Mouse (Mus musculus) heart, embryonic 11.5 days (tissue): ENCODE measurements around the gene Myof. TPM values are rescaled to one million over a fixed set of nuclear protein-coding genes. Genes with fewer than 3 reads are reported as not detected.
A peak's percentile ranks its signal among the peaks of the same experiment; 100 is the strongest.

Source experiments
- ATAC-seq: fragments of 200-750 bp; cut with Nextera tagmentation; replicated peaks from 2 replicates; pipeline ENCODE4 v1.8.0; 2017; ENCODE audit warnings: moderate library complexity; ENCODE audit not compliant: insufficient number of reproducible peaks, low FRiP score, low TSS enrichment
- H3K27ac ChIP-seq: fragments of 300-500 bp; sonication (generic); 2 replicates; pipeline ENCODE4 v1.5.1; 2014; ENCODE audit warnings: mild to moderate bottlenecking, low read depth, low read length
- H3K27me3 ChIP-seq: fragments of 300-500 bp; sonication (generic); 2 replicates; pipeline ENCODE4 v1.6.1; 2014; ENCODE audit warnings: mild to moderate bottlenecking, low read length, mixed read lengths; ENCODE audit not compliant: control insufficient read depth, insufficient read depth
- H3K36me3 ChIP-seq: fragments of 300-500 bp; sonication (generic); 2 replicates; pipeline ENCODE4 v1.6.1; 2014; ENCODE audit warnings: mild to moderate bottlenecking, low read length, moderate library complexity, mixed read lengths; ENCODE audit not compliant: control insufficient read depth, insufficient read depth
- H3K4me1 ChIP-seq: fragments of 300-500 bp; sonication (generic); 2 replicates; pipeline ENCODE4 v1.6.1; 2014; ENCODE audit warnings: low read length; ENCODE audit not compliant: control insufficient read depth, insufficient read depth
- H3K4me2 ChIP-seq: fragments of 300-500 bp; sonication (generic); 2 replicates; pipeline ENCODE4 v1.6.1; 2014; ENCODE audit warnings: mild to moderate bottlenecking, moderate library complexity
- H3K4me3 ChIP-seq: fragments of 300-500 bp; sonication (generic); 2 replicates; pipeline ENCODE4 v1.5.1; 2014; ENCODE audit warnings: low read depth, low read length
- H3K9ac ChIP-seq: fragments of 300-500 bp; sonication (generic); 2 replicates; pipeline ENCODE4 v1.6.1; 2014; ENCODE audit warnings: mild to moderate bottlenecking, low read depth, low read length, moderate library complexity
- H3K9me3 ChIP-seq: fragments of 300-500 bp; sonication (generic); replicated peaks from 2 replicates; pipeline ENCODE4 v1.6.1; 2016; ENCODE audit warnings: low read length; ENCODE audit not compliant: control insufficient read depth
- WGBS: fragments of 180-500 bp; shearing (Covaris S2); extraction: QIAGEN DNeasy Blood & Tissue Kit; methylation state at CpG from one replicate; pipeline ENCODE4 v1.1.7; 2014; ENCODE audit not compliant: insufficient replicate concordance; 5-methylcytosine and 5-hydroxymethylcytosine counted together
- polyA plus RNA-seq: library from polyadenylated mRNA; unstranded; fragments of >200 nt; fragmentation: Nextera tagmentation; extraction: Ambion mirVana; gene quantifications from 2 replicates; pipeline ENCODE4 v1.2.1, GENCODE M21; 2014

Gene Myof
- 7.4 and 8.5 TPM in 2 replicates for polyA plus RNA-seq

DNA sequence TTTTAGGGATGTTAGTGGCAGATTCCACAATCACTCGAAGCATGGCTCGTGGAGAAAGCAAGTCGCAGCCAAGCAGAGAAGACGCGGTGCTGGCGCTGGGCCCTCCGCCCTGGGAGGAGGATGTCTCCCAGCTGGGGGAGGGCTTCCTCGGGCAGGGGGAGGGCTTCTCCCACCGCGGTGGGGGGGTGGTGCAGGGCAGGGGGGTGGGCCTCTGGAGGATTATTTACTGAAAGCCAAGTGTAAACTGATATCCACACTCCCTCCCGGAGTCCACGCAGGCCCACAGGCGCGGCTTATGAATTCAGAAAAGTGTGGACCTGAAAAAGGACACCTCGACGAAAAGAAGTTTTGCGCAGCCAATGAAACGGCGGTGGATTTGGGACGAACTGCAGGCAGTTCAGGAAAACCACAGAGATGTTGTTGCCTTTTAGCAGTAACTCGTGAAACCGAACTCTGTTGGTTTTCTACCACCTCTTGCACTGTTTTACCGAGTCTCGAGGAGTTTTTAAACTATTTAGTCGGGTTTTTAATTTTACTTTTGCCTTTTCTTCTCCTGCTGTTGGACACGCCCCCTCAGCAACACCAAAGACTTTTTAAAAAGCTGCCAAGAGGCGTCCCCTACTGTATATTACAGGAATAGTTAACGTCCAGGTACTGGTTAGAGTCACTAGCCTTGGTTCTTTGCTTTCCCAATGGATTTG is at the start of gene Myof:
Myof (minus strand) TSS at position 297 of the 701 bp plus-strand sequence.
- H3K27me3 ChIP-seq = no peaks in the 10 kb centered on the region; the same call in 1 of the 2 replicates
- H3K27ac ChIP-seq = no peak within 1 kb of the TSS
- no peaks in the 10 kb centered on the region for H3K36me3 ChIP-seq
- peak within 1 kb of the TSS; percentile 47 for H3K9ac ChIP-seq
- WGBS = under 1% methylated on average over 28 of the region's 28 CpGs
- H3K4me2 ChIP-seq = peak within 1 kb of the TSS; percentile 73
- 0 out of 2 replicates have a peak, but pooled peaks cover 4% of the 10 kb centered on the region for H3K4me1 ChIP-seq
- ATAC-seq = no peak
- H3K9me3 ChIP-seq = no peaks in the 10 kb centered on the region
- H3K4me3 ChIP-seq = peak within 1 kb of the TSS; percentile 44

DNA sequence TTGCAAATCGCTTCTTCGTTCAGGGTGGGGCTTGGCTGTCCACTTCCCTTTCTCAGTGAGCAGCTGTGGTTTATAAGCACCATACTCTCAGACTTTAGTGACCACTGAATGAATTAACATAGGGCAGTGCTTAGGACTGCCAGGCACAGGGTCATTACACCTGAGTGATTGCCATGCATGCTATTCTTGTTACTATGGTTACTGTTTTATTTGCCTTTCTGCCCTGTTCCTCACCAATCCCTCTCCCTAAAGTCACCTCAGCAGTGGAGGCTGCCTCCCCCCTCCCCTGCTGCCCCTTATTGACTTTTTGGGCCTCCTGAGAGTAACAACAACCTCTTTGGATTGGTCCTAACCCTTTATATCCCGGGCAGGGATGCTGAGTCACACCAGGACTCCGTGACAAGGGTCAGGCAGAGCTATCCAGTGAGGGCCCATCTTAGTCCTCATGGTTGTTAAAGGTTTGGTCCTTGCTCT is 48.2 kb upstream of the Myof start:
- Histone ChIP-seq H3K9me3 (no peaks in the 10 kb centered on the region), H3K9ac (no peak overlapping the region), H3K27ac (no peak overlapping the region), H3K27me3 (peaks cover 27% of the 10 kb centered on the region), H3K4me3 (no peak overlapping the region), H3K36me3 (no peaks in the 10 kb centered on the region), H3K4me1 (no peaks in the 10 kb centered on the region), H3K4me2 (no peak overlapping the region)
- ATAC-seq = no peak
- 64% methylated on average over 4 of the region's 4 CpGs for WGBS

DNA sequence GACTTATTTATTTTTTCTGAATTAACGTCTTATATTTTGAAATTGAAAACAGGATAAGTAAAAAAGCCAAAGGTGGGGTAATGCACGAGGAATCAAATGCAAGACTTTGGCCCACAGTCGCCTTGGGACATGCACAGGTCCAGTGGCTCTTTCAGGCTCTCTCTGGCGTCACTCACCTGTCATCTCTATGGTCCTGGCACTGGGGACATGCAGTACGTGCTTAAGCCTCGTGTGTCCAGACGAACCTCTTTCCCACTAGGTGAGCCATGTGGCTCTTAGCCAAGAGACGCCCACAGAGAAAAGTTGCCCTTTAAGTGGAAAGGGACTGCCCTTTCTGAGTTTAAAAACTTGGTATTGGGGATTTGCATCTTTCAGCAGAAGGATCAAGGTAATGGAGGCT is 46.0 kb upstream of the Myof start:
- Histone ChIP-seq H3K4me1 (no peaks in the 10 kb centered on the region), H3K27ac (no peak overlapping the region), H3K9ac (no peak overlapping the region), H3K9me3 (no peaks in the 10 kb centered on the region), H3K4me3 (no peak overlapping the region), H3K4me2 (no peak overlapping the region), H3K27me3 (peaks cover 9% of the 10 kb centered on the region), H3K36me3 (no peaks in the 10 kb centered on the region)
- ATAC-seq = no peak
- WGBS = 66% methylated on average over 8 of the region's 8 CpGs

DNA sequence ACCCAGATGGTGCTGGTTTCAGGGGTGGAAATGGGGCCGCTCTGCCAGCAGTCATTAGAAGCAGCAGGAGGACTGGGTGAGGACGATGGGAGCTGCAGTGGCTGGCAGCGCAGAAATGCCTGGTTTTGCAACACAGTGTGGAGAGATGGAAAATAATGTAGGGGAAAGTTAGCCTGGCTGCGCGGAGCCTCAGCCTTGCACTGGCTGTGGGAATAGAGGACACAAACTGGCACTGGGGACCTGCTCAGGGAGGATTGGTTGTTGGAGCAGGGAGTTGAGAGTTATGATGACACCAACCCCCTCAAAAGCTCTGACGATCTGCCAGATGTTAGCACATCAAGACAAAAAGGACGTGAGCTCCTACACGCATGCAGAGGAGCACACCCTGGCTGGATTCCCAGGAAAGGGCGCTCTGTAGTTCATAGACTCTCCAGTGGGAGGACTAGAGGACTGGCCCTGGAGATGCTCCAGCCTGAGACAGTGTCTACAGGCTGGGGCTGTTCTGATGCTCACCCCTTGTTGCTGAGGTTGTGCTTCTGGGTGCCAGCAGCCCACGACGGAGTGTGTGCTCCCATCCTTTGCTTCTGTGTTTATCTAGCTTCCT is 43.7 kb upstream of the Myof start:
- no peak overlapping the region for H3K27ac ChIP-seq
- WGBS = 52% methylated on average over 11 of the region's 11 CpGs
- no peaks in the 10 kb centered on the region; the same call in 1 of the 2 replicates for H3K27me3 ChIP-seq
- no peak overlapping the region for H3K9ac ChIP-seq
- H3K36me3 ChIP-seq = no peaks in the 10 kb centered on the region
- ATAC-seq = no peak
- H3K9me3 ChIP-seq = no peaks in the 10 kb centered on the region
- no peaks in the 10 kb centered on the region for H3K4me1 ChIP-seq
- H3K4me2 ChIP-seq = no peak overlapping the region
- H3K4me3 ChIP-seq = no peak overlapping the region

DNA sequence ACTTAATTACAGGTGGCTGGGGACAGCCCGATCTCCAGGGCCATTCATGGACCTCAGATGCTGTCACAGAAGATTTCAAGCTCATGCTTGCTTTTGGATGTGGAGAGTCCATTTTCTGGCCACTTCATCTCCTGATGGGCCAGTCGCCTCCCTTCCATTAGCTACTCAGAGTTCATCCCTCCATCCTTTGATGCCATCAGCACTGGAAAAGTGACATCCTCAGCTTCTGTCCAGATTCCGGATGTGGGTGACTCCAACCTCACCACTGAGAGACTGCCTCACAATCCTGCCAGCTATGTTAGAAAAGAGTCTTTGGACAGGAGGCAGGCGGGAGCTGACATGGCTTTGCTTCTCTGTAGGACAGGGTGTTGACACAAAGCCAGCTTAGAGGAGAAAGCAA is 42.5 kb upstream of the Myof start:
- Histone ChIP-seq H3K36me3 (no peaks in the 10 kb centered on the region), H3K4me1 (no peaks in the 10 kb centered on the region), H3K4me3 (no peak overlapping the region), H3K4me2 (no peak overlapping the region), H3K27ac (no peak overlapping the region), H3K27me3 (no peaks in the 10 kb centered on the region), H3K9ac (no peak overlapping the region), H3K9me3 (no peaks in the 10 kb centered on the region)
- ATAC-seq = no peak
- 78% methylated on average over 4 of the region's 4 CpGs for WGBS

DNA sequence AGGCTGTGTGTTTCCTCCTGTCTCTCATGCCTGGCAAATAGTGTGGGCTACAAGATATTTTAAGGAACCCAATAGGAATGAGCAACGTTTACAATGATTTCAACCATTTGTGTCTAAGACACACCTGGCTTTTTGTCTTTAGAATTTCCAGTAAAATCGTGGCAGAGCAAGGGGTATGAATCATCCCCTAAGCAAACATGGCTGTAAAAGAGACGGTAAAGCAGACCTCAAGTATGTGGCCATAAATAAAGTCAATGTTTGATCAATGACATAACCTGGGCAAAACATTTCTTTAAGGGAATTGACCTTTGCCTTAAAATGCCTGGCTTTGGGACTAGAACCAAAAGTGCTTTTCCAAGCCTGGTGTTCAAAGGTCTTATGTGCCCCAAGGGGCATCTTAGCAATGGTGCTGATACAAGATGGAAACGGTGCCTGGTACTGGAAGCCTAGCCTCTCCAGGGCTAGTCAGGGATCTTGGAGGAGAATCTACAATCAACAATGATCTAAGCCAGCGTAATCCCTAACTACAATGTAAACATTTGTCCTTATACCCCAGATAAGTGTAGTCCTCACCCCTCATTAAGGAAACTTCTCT is 39.7 kb upstream of the Myof start:
- Histone ChIP-seq H3K27ac (no peak overlapping the region), H3K4me3 (no peak overlapping the region), H3K27me3 (no peaks in the 10 kb centered on the region), H3K9me3 (no peaks in the 10 kb centered on the region), H3K36me3 (no peaks in the 10 kb centered on the region), H3K4me1 (no peaks in the 10 kb centered on the region), H3K4me2 (no peak overlapping the region), H3K9ac (no peak overlapping the region)
- WGBS = 58% methylated on average over 5 of the region's 5 CpGs
- no peak for ATAC-seq

DNA sequence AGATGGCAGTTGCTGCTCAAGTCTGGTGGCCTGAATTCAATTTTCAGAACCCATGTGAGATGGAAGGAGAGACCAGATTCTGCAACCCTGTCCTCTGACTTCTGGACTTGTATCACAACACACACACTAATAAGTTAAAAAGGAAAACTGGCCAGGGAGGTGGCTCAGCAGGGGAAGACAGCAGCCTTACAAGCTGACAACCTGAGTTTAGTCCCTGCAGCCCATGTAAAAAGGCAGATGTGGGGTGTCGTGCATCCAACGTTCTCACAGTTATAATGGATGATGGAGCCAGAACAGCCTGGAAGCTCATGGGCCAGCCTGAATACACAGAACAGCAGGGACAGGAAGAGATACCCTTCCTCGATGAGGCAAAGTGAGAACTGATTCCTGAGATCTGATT is 38.0 kb upstream of the Myof start:
- H3K27ac ChIP-seq = no peak overlapping the region
- 62% methylated on average over 3 of the region's 3 CpGs for WGBS
- no peaks in the 10 kb centered on the region for H3K36me3 ChIP-seq
- H3K4me3 ChIP-seq = no peak overlapping the region
- H3K4me2 ChIP-seq = no peak overlapping the region
- H3K4me1 ChIP-seq = no peaks in the 10 kb centered on the region
- no peaks in the 10 kb centered on the region for H3K27me3 ChIP-seq
- H3K9ac ChIP-seq = no peak overlapping the region
- no peaks in the 10 kb centered on the region for H3K9me3 ChIP-seq
- no peak for ATAC-seq

DNA sequence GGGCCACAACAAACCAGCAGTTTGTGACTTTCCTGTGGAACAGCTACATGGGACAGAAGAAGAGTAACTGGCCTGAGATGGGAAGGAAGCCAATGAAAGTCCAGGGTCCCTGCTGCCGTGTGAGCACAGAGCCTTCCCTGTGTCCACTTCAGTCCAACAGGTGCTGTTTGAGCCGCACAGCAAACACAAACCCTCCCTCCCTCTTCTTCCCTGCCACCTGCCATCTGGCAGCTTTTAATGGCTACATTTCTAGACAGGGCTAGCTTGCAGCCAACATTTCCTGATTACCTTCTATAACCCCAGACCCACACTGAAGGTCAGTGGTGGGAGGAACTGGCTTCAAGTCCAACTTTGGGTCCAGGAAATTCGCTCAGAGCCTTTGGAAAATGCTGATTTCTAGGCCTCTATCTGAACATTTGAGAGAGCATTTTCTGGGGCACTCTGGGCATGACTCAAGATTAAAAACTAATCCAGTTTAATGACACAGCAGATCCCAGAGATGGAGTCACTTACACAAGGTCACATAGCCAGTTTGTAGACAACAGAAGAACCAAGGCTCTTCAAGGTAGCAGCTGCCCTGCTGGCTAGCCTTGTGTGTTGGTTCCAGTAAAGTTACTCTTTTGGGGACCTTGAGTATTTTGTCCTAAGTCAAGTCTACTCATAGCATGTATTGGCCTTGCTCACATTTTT is 34.6 kb upstream of the Myof start:
- no peak overlapping the region for H3K4me3 ChIP-seq
- no peak for ATAC-seq
- peaks cover 6% of the 10 kb centered on the region; the same call in 1 of the 2 replicates for H3K36me3 ChIP-seq
- no peak overlapping the region for H3K4me2 ChIP-seq
- no peak overlapping the region for H3K9ac ChIP-seq
- no peaks in the 10 kb centered on the region for H3K4me1 ChIP-seq
- WGBS = 79% methylated on average over 3 of the region's 3 CpGs
- H3K9me3 ChIP-seq = no peaks in the 10 kb centered on the region
- H3K27me3 ChIP-seq = no peaks in the 10 kb centered on the region
- no peak overlapping the region for H3K27ac ChIP-seq
